Mouse (Mus musculus): Measurements from ENCODE around the gene Gpc2.

DNA sequence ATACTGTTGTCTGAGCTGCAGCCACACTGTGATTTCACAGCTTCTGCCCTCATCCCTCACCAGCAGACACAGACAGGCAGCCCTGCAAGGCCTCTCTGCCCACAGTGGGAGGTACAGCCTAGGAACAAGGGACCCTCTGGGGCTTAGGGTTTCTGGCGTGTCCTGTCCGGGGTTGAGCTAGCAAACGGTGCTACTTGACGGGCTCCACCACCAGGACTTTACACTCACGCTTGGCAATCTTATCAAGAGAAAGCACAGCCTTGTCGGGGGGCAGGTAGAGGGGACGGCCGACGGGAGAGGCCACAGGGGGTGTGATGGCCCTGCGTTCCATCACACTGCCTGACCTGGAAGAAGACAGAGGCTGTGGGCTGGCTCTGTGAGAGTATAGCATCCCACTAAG, 19.8 kb downstream of the Gpc2 start:
- TF ChIP-seq POLR2A (IDR thresholded peaks at IDR 0.05; ENCODE audit: borderline replicate concordance, low read depth, low read length) (no peak), CTCF (IDR thresholded peaks at IDR 0.05; ENCODE audit: low read depth, low read length) (no peak)

Data from bone marrow macrophage, adult 2 months (primary cell).